ENCODE assay signal across 9 mouse cellular contexts in the genomic region with DNA sequence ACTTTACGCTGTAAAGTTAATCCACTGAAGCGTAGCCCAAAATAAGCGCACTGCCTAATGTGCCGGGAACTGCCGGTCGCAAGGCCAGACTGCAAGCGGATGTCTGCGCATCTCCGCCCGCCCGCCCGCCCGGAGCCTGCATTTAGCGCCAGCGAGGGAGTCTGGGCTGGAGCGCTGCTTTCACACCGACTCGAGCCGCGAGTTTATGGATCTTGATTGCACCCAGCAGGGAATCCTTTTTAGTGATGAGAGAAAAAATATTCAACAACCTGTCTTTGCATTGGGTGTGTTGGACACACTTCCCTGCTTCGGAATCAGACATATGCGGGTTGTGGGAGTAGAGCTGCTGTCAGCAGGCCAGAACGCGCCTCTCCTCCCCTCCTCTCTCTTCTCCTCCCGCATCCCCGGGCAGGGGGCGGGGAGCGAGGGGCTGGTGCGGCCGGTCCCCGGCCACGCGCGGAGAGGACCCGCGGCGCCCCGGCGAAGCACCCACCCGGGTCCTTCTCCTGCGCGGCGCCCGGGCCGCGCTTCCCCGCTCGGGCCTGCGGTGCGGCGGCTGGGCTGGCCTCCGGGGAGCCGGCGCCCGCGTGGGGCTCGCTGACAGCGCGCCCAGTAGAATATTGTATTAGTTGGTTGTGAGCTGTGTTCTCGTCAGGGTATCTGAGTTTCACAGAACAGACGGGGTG. TPM values are rescaled to one million over a fixed set of nuclear protein-coding genes. Genes with fewer than 3 reads are reported as not detected.
DNase-seq lines count a peak whose midpoint lies in the region; ATAC-seq and TF ChIP-seq lines count a peak whose summit lies in the region.
"Had no signal": no experiment of that assay in that cellular context is flagged by ENCODE, and none has a peak within 500 bp of the region (broad histone marks: within the 10 kb centered on the region; RNA-seq: fewer than 3 reads in every experiment).

No protein-coding gene starts in this region.

- 1% methylated on average over 61 of the region's 61 CpGs for WGBS in heart, embryonic 10.5 days
- WGBS in heart, embryonic 12.5 days = under 1% methylated on average over 60 of the region's 61 CpGs
- WGBS in midbrain, postnatal 0 days = under 1% methylated on average over 49 of the region's 61 CpGs

- ATAC-seq in heart, embryonic 12.5 days (ENCODE audit: insufficient number of reproducible peaks, low FRiP score) = no peak
- ATAC-seq in midbrain, postnatal 0 days (ENCODE audit: low FRiP score) = peak; percentile 65

- H3K9ac ChIP-seq in heart, embryonic 12.5 days = peak overlapping the region; percentile 76
- peak overlapping the region; percentile 55 for H3K9ac ChIP-seq in midbrain, postnatal 0 days (replicated peaks; ENCODE audit: low read length, poor library complexity, severe bottlenecking)

- H3K4me2 ChIP-seq in heart, embryonic 12.5 days = peak overlapping the region; percentile 95
- peak overlapping the region; percentile 99 for H3K4me2 ChIP-seq in midbrain, postnatal 0 days (ENCODE audit: low read depth, low read length, poor library complexity, severe bottlenecking)

- H3K36me3 ChIP-seq in heart, embryonic 10.5 days = no peaks in the 10 kb centered on the region
- no peaks in the 10 kb centered on the region for H3K36me3 ChIP-seq in heart, embryonic 12.5 days
- no peaks in the 10 kb centered on the region for H3K36me3 ChIP-seq in midbrain, postnatal 0 days (ENCODE audit: insufficient read depth, low read length)
- H3K36me3 ChIP-seq: G1E had no signal

- TF ChIP-seq CTCF in midbrain, postnatal 0 days (IDR thresholded peaks at IDR 0.05) = no peak

- peak overlapping the region; percentile 72 for H3K4me3 ChIP-seq in heart, embryonic 10.5 days
- H3K4me3 ChIP-seq in brown adipose tissue, adult 24 weeks (ENCODE audit: insufficient read depth, low read depth, low read length) = peak overlapping the region; percentile 35
- peak overlapping the region; percentile 59 for H3K4me3 ChIP-seq in heart, embryonic 12.5 days
- H3K4me3 ChIP-seq in midbrain, postnatal 0 days (ENCODE audit: low read depth, low read length) = peak overlapping the region; percentile 52

- peak overlapping the region; percentile 56; the same call in 1 of the 2 replicates for H3K27ac ChIP-seq in heart, embryonic 10.5 days
- H3K27ac ChIP-seq in brown adipose tissue, adult 24 weeks (replicated peaks; ENCODE audit: low read depth, low read length) = no peak overlapping the region
- H3K27ac ChIP-seq in heart, embryonic 12.5 days (ENCODE audit: poor library complexity, severe bottlenecking) = no peak overlapping the region
- no peak overlapping the region for H3K27ac ChIP-seq in midbrain, postnatal 0 days (ENCODE audit: low read depth, low read length)

- DNase-seq in heart, embryonic 10.5 days (ENCODE audit: low spot score) = peak; percentile 78
- DNase-seq in heart, adult 8-10 months (ENCODE audit: low spot score) = no peak
- peak; percentile 66 to 83 for DNase-seq in layer of hippocampus, postnatal 14 days (ENCODE audit: low spot score in 2 of 2)
- DNase-seq in midbrain, postnatal 0 days (ENCODE audit: low spot score) = peak; percentile 38
- DNase-seq in spleen, postnatal 10 days (ENCODE audit: low spot score in 2 of 2) = no peak
- DNase-seq in ovary, postnatal 10 days (ENCODE audit: low spot score) = no peak

- H3K4me1 ChIP-seq in heart, embryonic 10.5 days = peaks cover 25% of the 10 kb centered on the region
- no peaks in the 10 kb centered on the region for H3K4me1 ChIP-seq in brown adipose tissue, adult 24 weeks (ENCODE audit: control insufficient read depth, insufficient read depth, insufficient read length, low read length)
- H3K4me1 ChIP-seq in heart, embryonic 12.5 days (replicated peaks) = peaks cover 42% of the 10 kb centered on the region
- H3K4me1 ChIP-seq in midbrain, postnatal 0 days (ENCODE audit: insufficient read depth, low read length) = peaks cover 6% of the 10 kb centered on the region; the same call in 1 of the 2 replicates

- H3K27me3 ChIP-seq in heart, embryonic 10.5 days (ENCODE audit: insufficient read depth, poor library complexity, severe bottlenecking) = peaks cover 87% of the 10 kb centered on the region
- H3K27me3 ChIP-seq in heart, embryonic 12.5 days (replicated peaks) = peaks cover 76% of the 10 kb centered on the region
- H3K27me3 ChIP-seq in midbrain, postnatal 0 days (ENCODE audit: insufficient read depth, low read length) = peaks cover 23% of the 10 kb centered on the region; the same call in 1 of the 2 replicates

- no peaks in the 10 kb centered on the region for H3K9me3 ChIP-seq in heart, embryonic 10.5 days
- no peaks in the 10 kb centered on the region; the same call in 1 of the 2 replicates for H3K9me3 ChIP-seq in heart, embryonic 12.5 days (replicated peaks)
- no peaks in the 10 kb centered on the region for H3K9me3 ChIP-seq in midbrain, postnatal 0 days (ENCODE audit: low read length)
- H3K9me3 ChIP-seq: G1E had no signal

RNA-seq across cellular contexts. Expression of a gene that starts 35.2 kb away (rescaled TPM):
- polyA plus RNA-seq in heart, embryonic 10.5 days (2016; fragmentation: Nextera tagmentation; extraction: Ambion mirVana) = 0.20 TPM in 1 of 2 replicates, not detected in the other
- total RNA-seq in heart, adult 8-10 months (2022) = not detected
- polyA plus RNA-seq in brown adipose tissue, adult 24 weeks (2012; ENCODE audit: insufficient read depth, insufficient read length, missing spikeins) = not detected in 2 replicates
- not detected in 2 replicates for polyA plus RNA-seq in heart, embryonic 12.5 days (2016; fragmentation: Nextera tagmentation; extraction: Ambion mirVana)
- under 1 TPM; 0.45 to 0.92 TPM for total RNA-seq in layer of hippocampus, postnatal 14 days (2021)
- not detected in 2 replicates for total RNA-seq in midbrain, postnatal 0 days (2014; rRNA removed)
- polyA plus RNA-seq in midbrain, postnatal 0 days (2015; fragmentation: Nextera tagmentation; extraction: Ambion mirVana) = 0.19 TPM in 1 of 2 replicates, not detected in the other
- polyA plus RNA-seq: G1E had no signal

Comparison
In these comparisons a context has a peak if more than half of its experiments do, and no peak if none do; other contexts are left out.
1. DNase-seq: peak in heart, embryonic 10.5 days (single experiment), layer of hippocampus, postnatal 14 days (2 of 2) and midbrain, postnatal 0 days (single experiment); none in heart, adult 8-10 months (single experiment), spleen, postnatal 10 days (0 of 2) and ovary, postnatal 10 days (single experiment).
2. Peak in every context shown above with its lines, with median percentiles within 50 percentile points of each other: H3K4me3 ChIP-seq.